Mouse (Mus musculus): ENCODE data around the gene Cdc42. TPM values are rescaled to one million over a fixed set of nuclear protein-coding genes. Genes with fewer than 3 reads are reported as not detected.

Gene Cdc42
- total RNA-seq, 2 experiments from 2014 or later, result 143 to 147 TPM

DNA sequence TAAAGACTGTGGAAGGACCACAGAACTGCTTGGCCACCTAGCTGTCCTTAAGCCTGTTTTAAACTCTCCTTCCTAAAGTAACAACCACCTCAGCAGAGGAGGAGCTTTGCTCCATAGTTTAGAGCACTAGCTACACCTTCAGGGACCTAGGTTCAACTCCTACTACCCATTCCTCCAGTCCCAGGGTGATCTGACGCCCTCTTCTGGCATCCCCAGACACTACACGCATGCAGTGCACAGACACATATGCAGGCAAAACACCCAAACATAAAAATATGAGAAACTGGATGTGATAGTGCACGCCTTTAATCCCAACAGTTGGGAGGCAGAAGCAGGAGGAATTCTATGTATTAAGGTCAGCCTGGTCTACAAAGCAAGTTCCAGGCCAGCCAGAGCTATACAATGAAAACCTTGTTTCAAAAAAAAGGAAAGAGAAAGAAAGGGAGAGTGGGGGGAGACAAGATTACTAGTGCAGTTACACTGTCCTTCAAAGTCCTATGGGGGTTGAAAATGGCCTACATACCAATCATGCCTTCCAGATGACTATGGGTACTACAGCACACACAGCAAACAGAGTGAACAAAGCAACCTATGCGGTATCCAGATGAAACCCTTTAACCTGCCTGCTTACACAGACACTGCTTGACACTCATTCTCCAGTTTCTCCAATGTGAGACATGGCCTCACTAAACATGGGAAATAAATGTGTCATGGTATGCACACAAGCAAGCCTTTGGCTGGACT lies 41.3 kb downstream of the Cdc42 start:
- no peak for DNase-seq

DNA sequence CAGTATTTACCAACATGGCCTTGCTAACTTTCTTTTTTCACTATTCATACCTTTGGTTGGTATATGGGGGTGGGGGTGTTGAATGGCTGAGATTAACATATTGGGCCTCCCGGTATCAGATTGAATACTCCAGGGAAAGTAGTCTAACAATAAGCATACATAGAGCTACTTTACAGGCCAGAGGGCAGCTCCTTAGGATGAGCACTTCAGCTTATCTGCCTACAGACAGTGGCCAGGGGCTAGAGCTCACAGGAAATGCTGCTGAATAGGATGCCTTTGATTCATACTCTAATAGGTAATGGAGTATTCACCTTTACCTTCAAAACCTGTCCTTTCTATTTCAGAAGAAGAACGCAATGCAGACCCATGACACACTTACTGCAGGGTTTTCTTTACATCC lies 42.5 kb downstream of the Cdc42 start:
- no peak for DNase-seq

DNA sequence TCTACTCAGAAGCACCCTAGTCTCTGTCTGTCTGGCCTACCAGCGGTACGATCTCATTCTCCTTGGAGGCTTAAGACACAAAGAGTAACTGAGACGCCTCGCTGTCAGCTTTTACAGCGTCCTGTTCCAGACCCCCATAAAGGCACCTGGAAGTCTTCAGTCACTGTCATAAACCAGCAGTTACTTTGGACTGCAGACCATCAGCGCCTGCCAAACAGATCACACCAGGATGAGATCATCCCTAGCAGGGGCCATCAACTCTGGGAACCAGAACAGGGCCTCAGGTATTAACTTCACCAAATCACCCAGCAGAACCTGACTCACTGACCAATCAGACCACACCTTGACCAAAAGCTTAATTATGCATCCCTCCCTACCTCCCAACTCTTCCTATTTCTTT lies 43.0 kb downstream of the Cdc42 start:
- no peak for DNase-seq

DNA sequence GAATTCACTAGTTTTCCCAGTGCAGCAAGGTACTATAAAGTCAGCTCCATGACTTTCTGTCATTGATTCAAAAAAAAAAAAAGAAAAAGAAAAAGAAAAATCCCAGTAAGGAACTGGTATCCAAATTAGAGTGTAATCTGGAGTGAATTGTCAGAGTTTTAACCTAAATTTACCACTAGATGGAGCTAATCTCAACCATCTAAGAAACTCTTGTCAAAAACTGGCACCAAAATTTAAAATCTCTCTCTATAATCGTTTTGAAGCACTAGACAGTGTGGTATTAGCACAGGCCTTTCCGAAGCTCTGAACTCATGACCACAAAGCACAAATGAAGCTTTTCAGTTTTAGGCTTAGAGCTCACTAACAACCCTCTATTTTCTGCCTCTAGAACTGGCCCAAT lies 44.0 kb downstream of the Cdc42 start:
- DNase-seq, result no peak

DNA sequence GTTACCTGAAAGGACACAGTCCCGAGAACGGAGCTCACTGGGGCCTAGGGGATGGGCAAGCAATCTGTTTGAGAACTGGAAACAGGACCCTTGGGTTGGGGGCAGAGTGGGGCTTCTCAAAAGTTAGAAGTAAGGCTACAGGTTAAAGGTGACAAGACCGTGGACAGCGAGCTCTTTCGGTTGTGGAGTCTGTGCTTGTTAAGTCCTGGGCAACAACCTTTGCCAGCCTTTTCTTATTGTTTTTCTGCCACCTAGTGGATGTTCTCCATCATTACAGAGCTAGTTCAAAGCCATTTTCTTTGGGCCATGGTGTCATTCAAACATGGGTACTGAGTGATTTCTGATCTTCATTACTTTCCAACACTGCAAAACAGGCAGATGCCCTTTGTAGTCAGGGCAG lies 49.1 kb downstream of the Cdc42 start:
- peak; percentile 40 to 67 for DNase-seq

DNA sequence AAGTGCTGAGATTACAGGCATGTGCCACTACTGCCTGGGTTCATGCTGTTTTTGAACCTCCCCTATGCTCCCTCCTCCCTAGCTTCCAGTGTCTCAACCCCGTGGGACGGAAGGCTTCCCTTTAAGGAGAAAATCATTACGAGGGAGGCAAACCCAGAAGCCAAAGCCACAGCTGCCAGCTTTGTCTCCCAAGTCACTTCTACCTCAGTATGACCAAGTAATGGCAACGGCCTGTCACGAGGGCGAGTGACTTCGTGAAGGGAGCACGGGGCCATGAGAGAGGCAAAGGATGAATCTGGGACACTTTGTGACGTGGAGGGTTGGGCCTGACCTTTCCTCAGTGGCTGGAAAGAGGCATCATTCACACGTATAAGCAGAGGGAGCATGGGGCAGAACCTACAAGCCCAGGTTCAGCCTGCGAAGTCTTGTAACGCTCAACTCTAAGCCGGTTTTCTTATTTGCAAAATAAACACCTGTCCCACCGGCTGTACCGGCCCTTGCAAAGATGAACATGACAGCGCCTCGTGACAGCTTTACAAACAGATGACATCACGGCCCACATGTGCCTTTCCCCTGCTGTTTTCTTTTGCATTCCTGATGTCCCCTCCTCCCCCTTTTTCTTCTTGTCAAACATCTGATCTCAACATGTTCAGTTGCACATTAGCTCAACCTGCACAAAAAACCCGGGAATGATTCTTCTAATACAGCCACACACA lies 50.4 kb downstream of the Cdc42 start:
- no peak for DNase-seq

DNA sequence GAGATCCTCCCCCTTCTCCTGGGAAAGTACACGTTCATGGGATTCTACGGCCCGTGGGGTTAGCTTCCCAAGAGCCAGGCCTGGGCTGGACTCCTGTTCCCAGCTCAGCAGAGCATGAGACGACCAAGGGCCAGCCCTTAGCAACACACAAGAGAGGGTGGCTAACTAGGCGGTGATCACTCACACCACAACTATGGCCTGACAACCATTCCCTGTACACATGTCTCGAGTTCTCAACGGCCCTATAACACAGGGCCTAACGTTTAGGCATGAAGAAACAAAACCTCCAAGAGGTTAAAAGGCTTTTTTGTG lies 51.0 kb downstream of the Cdc42 start:
- no peak for DNase-seq

DNA sequence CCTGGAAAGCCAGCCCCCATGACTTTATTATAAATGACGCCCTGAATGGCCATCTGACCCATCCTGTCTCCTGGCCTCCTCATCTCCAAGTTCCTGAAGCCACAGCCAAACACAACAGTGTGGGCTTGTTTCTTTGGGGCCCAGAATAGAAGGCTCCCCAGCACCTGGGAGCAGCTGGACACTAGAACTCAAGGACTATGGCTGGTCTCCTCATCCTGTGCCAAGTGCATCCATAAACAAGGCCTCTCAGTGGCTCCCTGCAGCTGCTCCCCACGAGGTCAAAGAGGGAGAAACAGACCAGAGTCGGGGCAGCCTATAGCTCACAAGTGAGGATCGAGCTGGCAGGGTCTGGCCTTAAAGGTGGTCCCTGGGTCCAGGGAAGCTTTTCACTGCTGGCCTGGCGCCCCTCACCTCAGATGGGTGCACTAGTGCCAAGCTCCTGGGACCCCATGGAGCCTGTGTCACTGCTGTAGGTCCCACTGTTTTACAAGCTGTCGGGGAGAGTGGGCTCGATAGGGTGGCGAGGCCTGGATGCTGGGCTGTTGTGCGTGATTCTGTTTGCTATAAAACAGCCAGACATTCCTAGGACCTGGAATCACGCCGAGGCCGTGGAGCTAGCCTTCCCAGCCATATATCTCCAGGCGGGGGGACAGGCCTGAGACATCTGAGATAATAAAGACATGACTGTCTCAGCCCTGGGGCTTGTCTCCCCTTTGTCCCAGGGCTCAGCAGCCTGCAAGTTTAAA lies 51.5 kb downstream of the Cdc42 start:
- no peak for DNase-seq

DNA sequence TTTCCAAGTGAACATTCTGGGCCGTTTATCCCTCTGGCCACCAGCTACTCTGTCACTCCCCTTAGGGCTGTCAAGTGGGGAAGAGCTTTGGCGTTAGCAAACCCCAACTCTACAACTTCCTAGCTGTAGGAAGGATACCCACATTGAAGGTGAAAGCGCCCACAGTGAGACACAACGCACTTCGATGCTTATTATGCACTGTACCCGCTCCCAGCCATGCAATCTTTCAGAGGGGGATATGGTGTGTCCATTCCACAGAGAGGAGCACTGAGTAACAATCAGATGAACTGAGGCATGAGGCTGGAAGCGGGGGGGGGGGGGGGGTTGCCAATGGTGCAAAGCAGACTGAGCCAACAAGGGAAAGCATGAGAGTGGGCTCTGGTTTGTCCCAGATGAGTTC lies 52.5 kb downstream of the Cdc42 start:
- DNase-seq, result no peak

DNA sequence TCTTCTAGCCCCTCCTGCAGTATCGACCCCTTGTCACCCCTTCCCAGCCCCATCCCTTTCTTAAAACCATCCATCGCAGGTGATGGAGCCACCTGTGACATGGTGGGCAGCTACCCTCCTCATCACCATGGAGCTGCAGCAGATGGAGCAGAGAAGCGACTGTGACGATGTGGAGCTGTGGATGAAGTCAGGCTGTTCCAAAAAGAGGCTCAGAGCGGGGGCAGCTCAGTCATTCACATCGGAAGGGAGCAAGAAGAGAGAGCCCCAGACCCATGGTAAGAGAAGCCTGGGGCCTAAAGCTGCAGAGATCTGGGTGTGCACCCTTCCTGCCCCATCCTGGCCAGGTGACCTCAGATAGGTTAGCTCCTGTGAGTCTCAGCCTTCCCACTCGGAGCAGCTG lies 53.4 kb downstream of the Cdc42 start:
- no peak for DNase-seq

DNA sequence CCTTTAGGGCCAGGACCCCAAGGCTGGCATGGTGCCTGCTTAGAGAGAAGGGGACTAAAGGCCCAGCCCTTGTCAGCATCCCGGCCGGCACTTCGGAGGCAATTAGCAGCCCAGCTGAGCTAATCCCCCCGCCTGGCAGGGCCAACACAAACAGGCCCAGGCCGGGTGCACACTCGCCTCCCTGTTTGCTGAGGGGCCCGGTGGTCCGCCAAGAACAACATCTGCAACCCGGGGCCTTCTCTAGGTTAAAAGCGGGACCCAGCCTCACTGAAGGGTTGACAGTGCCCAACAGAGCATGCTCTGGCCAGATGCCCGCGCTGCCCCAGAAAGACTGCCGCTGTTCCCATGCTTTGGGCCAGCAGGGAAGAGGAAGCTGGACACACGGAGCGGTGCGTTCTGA lies 55.9 kb downstream of the Cdc42 start:
- no peak for DNase-seq

DNA sequence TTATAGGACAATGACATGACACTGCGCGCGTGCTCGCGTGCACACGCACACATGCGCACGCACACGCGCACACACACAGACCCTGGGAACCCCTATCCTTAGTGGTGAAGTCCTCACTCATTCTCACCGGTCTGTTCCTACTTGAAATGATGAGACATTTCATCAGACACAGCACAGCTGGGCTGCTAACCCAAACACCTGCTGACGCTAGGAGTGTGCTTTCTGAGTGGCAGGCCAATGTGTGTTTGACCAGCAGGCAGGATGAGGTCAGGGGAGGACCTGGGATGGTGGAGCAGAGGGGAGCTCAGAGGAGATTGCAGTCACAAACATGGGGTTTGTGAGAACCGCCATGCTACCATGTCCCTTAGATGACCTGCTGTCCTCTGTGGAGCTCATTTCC lies 57.3 kb downstream of the Cdc42 start:
- DNase-seq, result no peak

DNA sequence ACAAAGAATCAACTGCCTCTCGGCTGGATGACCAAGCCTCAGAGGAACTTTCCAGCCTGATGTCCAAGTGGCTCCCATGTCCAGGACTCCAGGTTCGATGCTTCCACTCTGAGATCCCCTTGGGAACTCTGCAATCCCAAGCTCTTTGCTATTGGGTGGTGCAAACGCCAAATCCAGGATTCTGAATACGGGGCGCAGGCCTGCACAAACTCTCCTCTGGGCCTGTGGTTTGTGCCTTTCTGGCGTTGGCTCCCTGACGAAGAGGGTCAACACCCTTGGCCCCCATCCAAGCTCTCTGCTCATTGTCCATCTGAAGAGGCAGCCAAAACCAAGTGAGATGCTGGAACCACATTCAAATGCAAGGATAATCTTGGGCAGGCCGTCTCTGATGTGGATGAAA lies 59.1 kb downstream of the Cdc42 start:
- DNase-seq, result peak; percentile 68 to 72

DNA sequence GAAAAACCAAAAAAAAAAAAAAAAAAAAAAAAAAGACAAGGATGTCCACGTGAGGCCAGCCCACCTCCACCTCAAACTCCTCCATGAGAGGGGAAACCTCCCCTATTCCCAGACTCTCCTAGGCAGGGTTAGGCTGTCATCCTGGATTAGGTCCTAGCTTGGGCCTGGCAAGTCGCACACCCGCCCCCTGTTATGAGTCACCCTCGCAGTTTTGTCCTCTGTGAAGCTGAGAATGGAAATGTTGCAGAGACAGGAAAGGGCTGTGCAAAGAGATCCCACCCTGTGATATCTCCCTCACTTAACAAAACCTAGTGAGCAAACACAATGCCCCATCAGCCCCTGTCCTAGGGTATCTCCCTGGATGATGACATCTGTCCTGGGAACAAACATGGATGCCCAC lies 59.9 kb downstream of the Cdc42 start:
- peak in 1 of 2 experiments; percentile 43 for DNase-seq

DNA sequence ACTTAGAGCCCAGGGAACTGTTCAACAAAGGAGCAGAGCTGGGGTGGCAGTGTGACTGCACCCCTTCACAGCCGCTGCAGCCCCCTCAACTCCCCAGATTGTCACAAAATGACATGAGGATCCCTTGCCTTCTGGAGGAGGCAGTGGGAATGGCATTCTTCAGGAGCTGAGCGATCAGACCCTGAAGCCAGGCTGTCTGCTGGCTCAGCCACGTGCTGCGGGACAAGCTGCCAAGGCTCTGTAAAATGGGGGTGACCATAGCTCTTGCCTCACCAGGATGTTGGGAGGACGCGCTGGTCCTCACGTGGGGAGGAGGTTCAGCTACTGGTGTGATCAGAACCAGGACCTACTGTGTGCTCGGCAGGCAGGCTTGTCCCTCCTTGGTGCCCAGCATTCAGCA lies 62.6 kb downstream of the Cdc42 start:
- no peak for DNase-seq

DNA sequence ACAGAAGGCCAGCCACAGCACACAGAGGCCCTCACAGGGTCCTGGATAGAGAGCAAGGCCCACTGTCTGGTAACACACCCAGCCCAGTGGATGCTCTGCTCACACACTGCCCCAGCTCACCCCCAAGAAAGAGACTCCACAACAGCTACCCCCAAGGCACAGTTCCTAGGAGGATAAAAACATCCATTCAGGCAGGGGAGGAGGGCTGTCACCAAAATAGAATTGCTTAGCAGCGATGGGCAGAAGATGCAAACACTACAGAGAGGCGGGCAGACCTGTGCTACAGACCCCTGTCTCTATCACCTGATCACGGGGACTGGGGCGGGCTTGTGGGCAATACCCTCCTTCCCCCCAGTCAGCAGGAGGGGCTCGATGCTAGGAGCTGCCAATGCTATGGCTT lies 63.0 kb downstream of the Cdc42 start:
- no peak for DNase-seq

DNA sequence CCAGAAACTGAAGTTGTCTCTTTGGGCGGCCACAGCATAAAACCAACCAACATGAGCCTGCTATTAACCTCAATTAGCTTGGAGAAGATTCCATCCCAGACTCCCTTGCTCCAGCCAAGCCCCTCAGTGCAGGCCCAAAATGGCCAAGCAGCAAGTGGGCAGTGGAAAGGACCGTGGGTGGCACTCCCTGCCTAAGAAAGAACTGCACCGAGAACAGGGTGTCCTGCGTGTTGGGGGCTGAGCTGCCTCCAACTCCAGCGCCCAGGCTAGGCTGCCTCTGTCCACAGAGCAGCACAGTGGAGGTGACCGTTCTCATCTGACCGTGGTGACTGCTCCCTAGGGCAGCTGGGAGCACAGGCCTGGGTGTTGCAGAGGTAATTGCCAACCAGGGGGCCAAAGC lies 63.5 kb downstream of the Cdc42 start:
- DNase-seq, result no peak

DNA sequence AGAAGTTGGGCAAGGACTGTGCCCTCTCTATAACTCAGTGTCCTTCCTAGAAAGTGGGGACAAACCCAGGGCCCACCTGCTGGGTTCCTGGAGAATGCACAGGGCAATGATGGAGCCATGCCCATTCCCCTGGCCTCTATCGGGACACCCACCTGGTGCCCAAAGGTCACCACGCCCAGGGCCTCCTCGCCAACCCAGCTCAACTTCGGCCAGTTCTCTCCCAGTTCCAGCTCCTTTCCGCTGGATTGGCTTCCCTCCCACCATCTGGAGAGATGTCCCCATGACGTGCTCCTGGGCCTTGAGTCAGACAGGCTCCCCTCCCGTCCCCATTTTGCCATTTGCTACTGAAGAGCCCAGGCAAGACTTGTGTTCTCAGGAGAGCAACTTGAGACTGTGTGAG lies 64.9 kb downstream of the Cdc42 start:
- DNase-seq, result peak in 1 of 2 experiments; percentile 42

DNA sequence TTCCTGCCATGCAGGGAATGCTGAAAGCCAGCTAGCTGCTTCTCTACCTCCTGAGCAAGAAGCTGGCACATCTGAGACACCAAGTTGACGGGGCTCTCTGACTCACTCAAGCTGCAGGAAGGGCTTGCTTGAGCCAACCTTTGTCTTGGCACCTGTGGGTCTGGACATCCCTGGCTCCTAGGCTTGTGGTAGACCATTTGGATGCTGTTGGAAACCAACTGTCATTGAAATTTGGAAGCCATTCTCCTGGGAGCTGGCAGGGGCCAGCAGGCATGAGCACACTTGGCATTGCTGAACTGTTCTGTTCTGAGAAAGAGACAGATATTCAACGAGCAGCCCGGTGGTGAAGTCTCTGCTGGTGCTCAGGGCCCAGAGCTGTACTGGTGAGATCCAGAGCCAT lies 67.3 kb downstream of the Cdc42 start:
- DNase-seq, result no peak

DNA sequence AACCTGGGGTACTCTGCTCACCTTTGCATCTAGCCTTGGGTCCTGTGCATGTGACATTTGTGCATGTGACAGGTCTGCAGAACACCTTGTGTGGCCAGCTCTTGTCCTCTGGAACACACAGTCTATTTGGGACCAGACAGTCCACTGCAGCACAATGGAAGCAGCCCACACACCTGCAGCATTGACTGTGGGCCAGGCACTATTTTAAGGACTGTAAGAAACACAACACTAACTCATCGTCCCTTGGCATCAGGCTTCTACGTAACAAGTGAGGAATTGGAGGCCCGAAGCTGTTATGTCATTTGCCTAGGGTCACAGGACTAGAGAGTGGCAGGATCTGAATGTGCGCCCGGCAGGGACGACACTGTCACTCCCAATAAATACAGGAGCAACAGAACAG lies 67.8 kb downstream of the Cdc42 start:
- DNase-seq, result no peak

DNA sequence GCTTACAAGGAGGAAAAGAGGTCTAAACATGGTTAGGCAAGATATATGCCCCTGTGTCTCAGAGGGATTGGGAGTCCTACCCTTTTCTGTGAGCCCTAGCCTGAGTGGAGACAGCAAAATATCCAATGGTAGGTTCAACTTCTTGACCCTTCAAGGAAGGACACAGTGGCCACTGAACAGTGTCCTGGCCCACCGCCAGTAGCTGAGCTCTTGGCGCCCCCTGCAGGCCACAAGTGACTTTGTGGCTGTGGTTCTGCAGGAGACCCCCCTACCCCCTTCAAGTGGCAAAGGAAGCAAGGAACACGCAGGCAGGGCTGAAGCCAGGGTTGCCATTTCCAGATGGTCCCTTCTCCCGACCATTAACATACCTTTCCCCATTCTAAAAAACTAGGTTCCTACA lies 69.7 kb downstream of the Cdc42 start:
- peak in 1 of 2 experiments; percentile 71 for DNase-seq

DNA sequence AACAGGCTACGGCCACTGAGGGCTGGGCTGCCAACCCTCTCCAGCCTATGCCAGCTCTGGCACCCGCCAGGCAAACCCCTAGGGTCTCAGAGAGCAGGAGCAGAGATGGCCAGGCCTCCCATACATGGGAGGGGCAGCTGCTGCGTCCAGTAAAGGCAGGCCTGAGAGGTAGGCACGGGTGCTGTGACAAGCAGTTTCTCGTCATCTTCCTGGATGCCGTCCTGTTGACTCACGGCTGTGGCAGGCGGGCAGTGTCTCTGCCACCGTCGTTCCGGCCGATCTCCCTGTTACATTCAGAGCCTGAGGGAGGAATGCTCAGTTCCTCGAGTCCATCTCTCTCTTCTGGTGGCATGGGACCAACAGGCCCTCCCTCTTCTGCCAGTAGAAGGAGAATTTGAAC lies 70.3 kb downstream of the Cdc42 start:
- no peak for DNase-seq

DNA sequence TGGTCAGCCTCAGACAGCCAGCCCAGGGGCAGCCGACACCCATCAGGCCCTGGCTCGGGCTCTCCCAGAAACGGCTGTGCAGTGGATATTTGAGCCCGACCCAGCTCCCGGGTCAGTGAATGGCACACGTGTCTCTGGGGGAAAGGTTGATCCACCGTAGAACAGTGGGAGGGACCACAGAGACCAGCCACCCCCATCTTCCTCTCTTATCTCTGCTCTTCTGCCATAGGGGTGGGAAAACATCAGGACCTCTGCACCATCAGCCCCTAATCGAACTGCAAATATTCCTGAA lies 70.9 kb downstream of the Cdc42 start:
- no peak for DNase-seq

All from heart, adult 18-20 months (tissue).